Mouse (Mus musculus) MEL (cell line): Measurements from ENCODE around the gene Hoxb5.

Experiments
- CTCF ChIP-seq, 3 experiments: IDR thresholded peaks in 2 of 3; conservative IDR thresholded peaks in 1 of 3; 2 replicates each; pipeline ENCODE4 v1.5.1; 2011 to 2012; ENCODE audit warnings: low read length in 3 of 3, low read depth in 2 of 3, mild to moderate bottlenecking in 2 of 3, improper control_type of control experiment in 1 of 3, inconsistent platforms in 1 of 3, mixed read lengths in 1 of 3, moderate library complexity in 1 of 3; ENCODE audit not compliant: control insufficient read depth in 1 of 3, insufficient read depth in 1 of 3, poor library complexity in 1 of 3, severe bottlenecking in 1 of 3
- ELF1 ChIP-seq: IDR thresholded peaks from 2 replicates; pipeline ENCODE4 v1.6.1; 2014; ENCODE audit warnings: low read depth, mild to moderate bottlenecking, inconsistent platforms, low read length, improper control_type of control experiment, moderate library complexity
- EP300 ChIP-seq, 2 experiments: IDR thresholded peaks; 2 replicates each; pipeline ENCODE4 v1.6.1; 2011; ENCODE audit warnings: improper control_type of control experiment in 2 of 2, low read length in 2 of 2, low read depth in 1 of 2, mild to moderate bottlenecking in 1 of 2
- GABPA ChIP-seq: IDR thresholded peaks from 2 replicates; pipeline ENCODE4 v1.6.1; 2012; ENCODE audit warnings: low read depth, mild to moderate bottlenecking, inconsistent platforms, low read length, improper control_type of control experiment, moderate library complexity
- GATA1 ChIP-seq: IDR thresholded peaks from 2 replicates; pipeline ENCODE4 v1.6.1; 2011; ENCODE audit warnings: low read depth, low read length, improper control_type of control experiment
- HCFC1 ChIP-seq: IDR thresholded peaks from 2 replicates; pipeline ENCODE4 v1.6.1; 2012; ENCODE audit warnings: low read depth, mild to moderate bottlenecking, inconsistent platforms, low read length, improper control_type of control experiment, moderate library complexity
- MAFK ChIP-seq: IDR thresholded peaks from 2 replicates; pipeline ENCODE4 v1.6.1; 2011; ENCODE audit warnings: low read depth, mild to moderate bottlenecking, low read length, improper control_type of control experiment, borderline replicate concordance
- POLR2A ChIP-seq, 2 experiments: IDR thresholded peaks; 2 replicates each; pipeline ENCODE4 v1.6.1; 2011 to 2012; ENCODE audit warnings: low read length in 2 of 2, mild to moderate bottlenecking in 2 of 2, control low read depth in 1 of 2, improper control_type of control experiment in 1 of 2, low read depth in 1 of 2, moderate library complexity in 1 of 2; ENCODE audit not compliant: control insufficient read depth in 1 of 2, insufficient read depth in 1 of 2, poor library complexity in 1 of 2
- RAD21 ChIP-seq: IDR thresholded peaks from 2 replicates; pipeline ENCODE4 v1.6.1; 2011; ENCODE audit warnings: mild to moderate bottlenecking, low read depth, low read length, improper control_type of control experiment
- TAL1 ChIP-seq: IDR thresholded peaks from 2 replicates; pipeline ENCODE4 v1.6.1; 2012; ENCODE audit warnings: mild to moderate bottlenecking, inconsistent platforms, low read length, moderate library complexity, mixed read lengths
- TCF12 ChIP-seq: IDR thresholded peaks from 2 replicates; pipeline ENCODE4 v1.6.1; 2014; ENCODE audit warnings: low read depth, mild to moderate bottlenecking, inconsistent platforms, low read length, improper control_type of control experiment, moderate library complexity
- ZC3H11A ChIP-seq: IDR thresholded peaks from 2 replicates; pipeline ENCODE4 v1.6.1; 2012; ENCODE audit warnings: low read depth, mild to moderate bottlenecking, inconsistent platforms, low read length, improper control_type of control experiment

DNA sequence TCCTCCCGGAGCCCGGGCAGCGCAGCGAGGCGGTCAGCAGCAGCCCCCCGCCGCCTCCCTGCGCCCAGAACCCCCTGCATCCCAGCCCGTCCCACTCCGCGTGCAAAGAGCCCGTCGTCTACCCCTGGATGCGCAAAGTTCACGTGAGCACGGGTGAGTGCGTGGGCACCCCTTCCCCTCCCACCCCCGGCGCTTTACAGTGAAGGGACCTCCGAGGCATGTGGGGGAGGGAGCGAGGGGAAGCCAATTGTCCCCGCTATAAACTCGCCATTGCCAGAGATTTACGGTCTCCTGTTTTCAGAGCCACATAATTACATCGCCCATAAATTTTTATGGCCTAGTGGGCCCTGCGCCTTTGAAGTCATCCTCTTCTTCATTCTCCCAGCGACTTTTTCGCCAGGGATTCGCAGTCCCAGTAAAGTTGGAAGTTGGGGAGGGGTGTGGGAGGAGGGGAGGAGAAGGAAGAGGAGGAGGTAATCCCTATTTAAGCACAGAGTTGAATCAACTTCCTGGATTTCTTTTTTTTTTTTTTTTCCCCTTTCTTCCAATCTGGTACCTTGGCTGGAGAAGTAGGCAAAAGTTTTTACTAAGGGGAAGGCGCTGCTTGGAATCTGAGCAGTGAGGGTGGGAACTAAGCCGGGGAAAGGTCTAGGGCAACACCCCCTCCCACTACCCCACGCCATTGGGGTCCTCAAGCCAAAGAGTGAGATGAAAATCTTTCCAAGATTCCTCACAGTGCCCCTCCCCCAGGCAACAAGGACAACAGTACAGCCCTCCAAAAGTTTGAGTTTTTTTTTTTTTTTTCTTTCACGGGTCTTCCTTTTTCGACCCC is 16.2 kb downstream of the Hoxb5 start:
- TF ChIP-seq RAD21: no peak
- TF ChIP-seq GATA1: no peak
- TF ChIP-seq HCFC1: no peak
- no peak for TF ChIP-seq CTCF (IDR thresholded peaks at IDR 0.05 in 2 of 3, conservative IDR thresholded peaks at IDR 0.05 in 1 of 3; ENCODE audit: control insufficient read depth in 1 of 3, insufficient read depth in 1 of 3, low read depth in 2 of 3, low read length in 3 of 3, poor library complexity in 1 of 3, severe bottlenecking in 1 of 3)
- TF ChIP-seq ELF1: no peak
- no peak for TF ChIP-seq TAL1
- TF ChIP-seq ZC3H11A: no peak
- TF ChIP-seq MAFK: no peak
- TF ChIP-seq TCF12: no peak
- no peak for TF ChIP-seq GABPA
- TF ChIP-seq EP300 (IDR thresholded peaks at IDR 0.05; ENCODE audit: low read depth in 1 of 2, low read length in 2 of 2): no peak
- TF ChIP-seq POLR2A (IDR thresholded peaks at IDR 0.05; ENCODE audit: control insufficient read depth in 1 of 2, insufficient read depth in 1 of 2, low read depth in 1 of 2, low read length in 2 of 2, poor library complexity in 1 of 2): no peak
